Mouse (Mus musculus) E14TG2a.4 (cell line): ENCODE results near the gene Sgpp2.

Experiments
- CTCF ChIP-seq: conservative IDR thresholded peaks from 2 replicates; pipeline ENCODE4 v1.5.1; 2014; ENCODE audit warnings: low read length
- NANOG ChIP-seq: IDR thresholded peaks from 2 replicates; pipeline ENCODE4 v1.6.1; 2014; ENCODE audit warnings: borderline replicate concordance, low read length, mixed read lengths

DNA sequence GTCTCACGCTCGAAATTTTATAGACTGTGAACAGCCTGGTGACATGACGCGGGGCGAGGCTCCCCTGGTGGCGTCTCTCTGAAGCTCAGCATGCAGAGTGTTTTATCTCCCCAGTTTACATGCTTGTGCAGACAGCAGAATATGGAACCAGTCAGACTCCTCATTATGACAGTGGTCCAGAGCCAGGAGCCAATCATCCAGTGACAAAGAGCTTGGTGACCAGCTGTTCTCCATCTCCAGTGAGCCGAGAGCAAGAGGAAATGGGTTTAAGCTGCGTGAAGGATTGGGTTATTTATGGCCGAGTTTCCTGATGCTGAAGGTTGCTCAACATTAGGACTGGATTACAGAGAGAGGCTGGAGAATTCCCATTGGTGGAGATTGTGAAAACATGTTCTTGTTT is 28.1 kb downstream of the Sgpp2 start:
- TF ChIP-seq CTCF (no peak), NANOG (no peak)
